Mouse (Mus musculus): Measurements from ENCODE around the gene Eps15l1.

DNA sequence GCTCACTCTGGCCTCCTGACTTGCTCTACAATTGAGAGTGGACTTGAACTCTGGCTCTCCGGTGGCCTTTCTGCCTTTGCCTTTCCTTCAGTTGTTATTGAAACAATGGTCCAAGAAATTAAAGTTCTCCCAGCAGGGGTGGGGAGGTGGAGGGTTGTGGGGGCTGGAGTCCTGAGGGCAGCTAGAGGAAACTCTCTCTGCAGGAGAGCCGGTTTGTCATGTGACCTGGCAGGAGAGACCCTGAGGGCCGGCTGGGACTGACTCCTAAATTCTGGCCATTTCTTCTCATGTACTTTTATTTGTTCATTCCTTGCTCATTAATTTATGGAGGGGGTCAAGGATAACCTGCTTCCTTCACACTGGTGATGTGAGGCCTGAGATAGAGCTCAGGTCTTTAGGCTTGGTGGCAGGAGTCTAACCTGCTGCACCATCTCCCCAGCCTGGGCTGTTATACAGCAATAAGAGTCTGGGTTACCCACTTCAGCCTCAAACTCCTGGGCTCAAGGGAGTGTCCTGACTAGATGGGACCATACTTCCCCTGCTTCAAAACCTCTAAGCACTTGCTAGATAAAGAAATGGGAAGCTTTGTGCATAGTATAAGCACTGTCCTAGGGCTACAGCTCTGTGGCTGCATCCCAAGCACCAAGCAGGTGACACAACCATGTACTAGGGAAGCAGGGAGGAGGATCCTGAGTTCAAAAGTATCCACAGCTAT lies 87.7 kb downstream of the Eps15l1 start:
- TF ChIP-seq GATA1 (IDR thresholded peaks at IDR 0.05; ENCODE audit: low read length) (no peak), TAL1 (IDR thresholded peaks at IDR 0.05; ENCODE audit: low read length) (no peak)

Measured in erythroblast, embryonic 14.5 days (primary cell).